Mouse (Mus musculus) neural tube, postnatal 0 days (tissue): ENCODE measurements around the gene Cebpe. TPM values are rescaled to one million over a fixed set of nuclear protein-coding genes. Genes with fewer than 3 reads are reported as not detected.

ENCODE experiments used
- polyA plus RNA-seq: library from polyadenylated mRNA; unstranded; fragments of >200 nt; fragmentation: Nextera tagmentation; extraction: Ambion mirVana; gene quantifications from 2 replicates; pipeline ENCODE4 v1.2.1, GENCODE M21; 2015

The Cebpe gene
- 0.17 TPM in 1 of 2 replicates, not detected in the other for polyA plus RNA-seq

GRCm38 (mm10) chr14:54712074-54712473, at the start of gene Cebpe:
TSS of gene Cebpe (minus strand) at chr14:54712174.

GRCm38 (mm10) chr14:54698733-54699132, 13.2 kb downstream of the Cebpe start, which contains the start of gene Gm29776:
TSS of gene Gm29776 (minus strand) at chr14:54698833.

GRCm38 (mm10) chr14:54686522-54687143, 25.3 kb downstream of the Cebpe start, which contains the start of gene Acin1:
TSS of gene Acin1 (minus strand) at chr14:54686931.

GRCm38 (mm10) chr14:54686063-54686521, 25.9 kb downstream of the Cebpe start, which contains the start of gene 1700123O20Rik:
TSS of gene 1700123O20Rik (plus strand) at chr14:54686216.

Other genes with a start within 250 kb of the Cebpe start
- gene Lrp10, start 248.0 kb downstream of the Cebpe start, polyA plus RNA-seq = 40.6 and 41.8 TPM in 2 replicates
- 23.2 and 23.7 TPM in 2 replicates for gene Rem2, start 236.1 kb downstream of the Cebpe start, polyA plus RNA-seq
- gene Prmt5, start 194.6 kb downstream of the Cebpe start, polyA plus RNA-seq = 72.7 and 80.7 TPM in 2 replicates
- 23.6 and 23.9 TPM in 2 replicates for gene Haus4, start 157.6 kb downstream of the Cebpe start, polyA plus RNA-seq
- gene Ajuba, start 134.6 kb downstream of the Cebpe start, polyA plus RNA-seq = 4.7 and 4.9 TPM in 2 replicates
- 3.2 and 4.7 TPM in 2 replicates for gene 4931414P19Rik, start 106.2 kb downstream of the Cebpe start, polyA plus RNA-seq
- gene Psmb5, start 94.2 kb downstream of the Cebpe start, polyA plus RNA-seq = 419 and 456 TPM in 2 replicates
- 0.04 and 0.34 TPM in 2 replicates for gene Psmb11, start 90.7 kb downstream of the Cebpe start, polyA plus RNA-seq
- gene Gm17606, start 71.2 kb downstream of the Cebpe start, polyA plus RNA-seq = not detected in 2 replicates
- gene Cdh24, start 70.8 kb downstream of the Cebpe start, polyA plus RNA-seq = 12.4 and 12.7 TPM in 2 replicates
- gene 1700123O20Rik, start 26.0 kb downstream of the Cebpe start, polyA plus RNA-seq = 61.4 and 65.9 TPM in 2 replicates
- 92.8 and 99.3 TPM in 2 replicates for gene Acin1, start 25.2 kb downstream of the Cebpe start, polyA plus RNA-seq
- 0.22 and 0.23 TPM in 2 replicates for gene Gm29776, start 13.3 kb downstream of the Cebpe start, polyA plus RNA-seq
- gene Slc7a8, start 69.8 kb upstream of the Cebpe start, polyA plus RNA-seq = 5.2 and 6.2 TPM in 2 replicates
- gene Rnf212b, start 102.0 kb upstream of the Cebpe start, polyA plus RNA-seq = not detected in 2 replicates
- gene Homez, start 158.8 kb upstream of the Cebpe start, polyA plus RNA-seq = 8.5 and 10.5 TPM in 2 replicates
- gene Ppp1r3e, start 165.4 kb upstream of the Cebpe start, polyA plus RNA-seq = 7.9 and 8.4 TPM in 2 replicates
- 4.3 and 5.6 TPM in 2 replicates for gene Bcl2l2, start 171.2 kb upstream of the Cebpe start, polyA plus RNA-seq
- gene Gm20521, start 171.3 kb upstream of the Cebpe start, polyA plus RNA-seq = not detected in 2 replicates
- gene Pabpn1, start 180.3 kb upstream of the Cebpe start, polyA plus RNA-seq = 150 and 168 TPM in 2 replicates
- gene Slc22a17, start 201.0 kb upstream of the Cebpe start, polyA plus RNA-seq = 466 and 485 TPM in 2 replicates
- 14.2 and 14.9 TPM in 2 replicates for gene Efs, start 214.0 kb upstream of the Cebpe start, polyA plus RNA-seq
- gene Il25, start 220.5 kb upstream of the Cebpe start, polyA plus RNA-seq = 0.43 and 0.81 TPM in 2 replicates
- gene Cmtm5, start 224.1 kb upstream of the Cebpe start, polyA plus RNA-seq = 73.0 and 76.3 TPM in 2 replicates